Mouse (Mus musculus) retina, postnatal 1 day (tissue): ENCODE measurements around the gene Usp49.

Experiments
- DNase-seq: peaks from one replicate; pipeline ENCODE4 v3.0.0-alpha.2; 2012

Usp49 gene

DNA sequence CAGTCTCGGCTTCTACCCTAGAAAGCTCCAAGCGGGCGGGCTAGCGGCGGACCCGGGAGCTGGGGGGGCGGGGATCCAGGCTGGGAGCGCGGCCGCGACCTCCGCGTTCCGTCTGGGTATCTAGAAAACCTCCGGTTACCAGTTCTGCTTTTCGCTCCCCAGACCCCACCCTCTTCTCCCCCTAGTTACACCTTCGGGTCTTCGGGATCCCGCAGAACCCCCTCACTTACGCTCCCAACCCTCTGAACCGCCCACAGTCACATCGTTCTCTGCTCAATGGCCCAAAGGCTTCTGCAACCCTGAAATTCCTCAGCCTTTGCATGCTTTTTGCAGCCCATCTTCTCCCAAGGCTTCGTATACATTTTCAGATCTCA is 64.8 kb downstream of the Usp49 start:
- no peak for DNase-seq

DNA sequence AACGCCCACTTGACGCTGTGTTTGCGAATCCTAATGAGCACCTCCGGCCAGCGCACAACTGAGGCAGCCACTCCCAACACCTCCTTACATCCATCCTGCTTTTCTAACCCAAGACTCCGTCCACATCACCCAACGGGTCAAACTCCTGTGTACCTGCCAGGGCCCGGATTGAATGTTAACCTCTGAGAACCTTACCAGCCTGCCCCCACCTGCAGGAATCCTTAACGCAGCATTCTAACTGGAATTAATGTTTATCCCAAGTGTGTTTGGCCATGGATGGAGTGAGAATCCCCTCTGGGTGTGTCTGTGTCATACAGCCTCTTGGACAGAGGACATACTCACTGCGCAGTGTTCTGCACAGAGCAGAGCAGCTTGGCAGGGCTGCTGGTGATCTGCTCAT is 67.7 kb downstream of the Usp49 start:
- DNase-seq = no peak

DNA sequence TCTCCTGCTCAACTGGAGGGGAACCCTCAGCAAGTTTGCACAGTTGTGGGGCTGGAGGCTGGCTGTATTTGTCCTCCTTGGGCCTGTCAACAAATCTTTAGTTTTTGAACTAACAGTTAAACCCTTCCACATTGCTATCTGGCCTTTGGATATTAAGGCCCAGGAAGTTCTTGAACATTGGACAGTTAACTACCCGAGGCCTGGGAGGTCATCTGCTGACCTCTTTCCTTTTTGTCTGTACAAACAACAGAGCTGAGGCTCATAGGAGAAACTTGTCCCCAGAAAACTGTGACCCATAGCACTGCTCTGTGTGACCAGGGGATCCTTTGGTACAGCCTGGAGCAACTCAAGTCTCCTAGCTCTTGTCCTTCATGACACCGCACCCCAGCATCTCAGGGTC is 68.6 kb downstream of the Usp49 start:
- no peak for DNase-seq

DNA sequence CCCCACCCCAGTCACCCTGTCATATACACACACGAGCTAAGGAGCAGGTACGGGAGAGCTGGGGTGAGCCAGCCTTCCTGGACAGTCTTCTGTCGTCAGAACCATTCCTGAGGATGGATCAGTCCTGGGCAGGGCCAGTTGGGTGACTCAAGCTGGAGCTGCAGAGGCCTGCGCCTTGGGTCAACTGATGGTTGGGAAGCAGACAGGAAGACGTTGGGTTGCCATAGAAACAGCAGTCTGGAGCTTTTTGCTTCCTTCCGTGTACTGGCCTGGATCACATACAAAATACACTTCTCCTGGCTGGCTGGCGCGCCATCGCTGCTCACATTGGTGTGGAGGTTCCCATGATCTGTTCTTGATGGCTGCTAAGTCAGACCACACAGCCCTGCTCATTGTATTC is 71.3 kb downstream of the Usp49 start:
- DNase-seq = no peak

DNA sequence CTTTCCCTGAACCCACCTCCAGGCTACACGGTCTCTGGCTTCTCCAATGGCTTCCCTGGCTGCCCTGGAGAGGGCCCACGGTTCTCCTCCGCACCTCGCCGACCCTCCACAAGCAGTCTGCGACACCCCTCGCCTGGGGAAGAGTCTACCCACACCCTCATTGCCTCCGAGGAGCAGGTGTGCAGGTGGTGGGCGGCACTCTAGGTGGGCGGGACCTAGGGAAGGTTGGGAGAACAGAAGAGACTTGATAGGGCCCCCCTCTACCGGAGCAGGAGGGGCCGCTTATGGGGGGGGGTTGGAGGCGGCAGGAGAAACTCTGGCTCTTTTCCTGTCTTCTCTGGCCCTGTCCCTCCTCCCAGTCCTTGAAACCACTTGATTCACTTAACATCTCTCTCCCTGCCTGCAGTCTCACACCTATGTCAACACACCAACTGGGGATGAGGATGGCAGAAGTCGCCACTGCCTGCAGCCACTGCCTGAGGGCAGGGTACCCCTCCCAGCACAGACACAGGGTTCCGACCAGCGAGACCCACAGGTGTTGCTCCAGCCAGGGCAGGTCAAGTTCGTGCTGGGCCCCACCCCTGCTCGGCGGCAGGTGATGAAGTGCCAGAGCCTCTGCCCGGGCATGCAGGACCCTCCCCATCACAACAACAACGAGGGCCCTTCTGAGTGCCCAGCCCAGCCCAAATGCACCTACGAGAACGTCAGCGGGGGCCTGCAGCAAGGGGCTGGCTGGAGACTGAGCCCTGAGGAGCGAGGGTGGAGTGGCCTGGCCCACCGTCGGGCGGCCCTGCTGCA is 72.3 kb downstream of the Usp49 start:
- DNase-seq = no peak

DNA sequence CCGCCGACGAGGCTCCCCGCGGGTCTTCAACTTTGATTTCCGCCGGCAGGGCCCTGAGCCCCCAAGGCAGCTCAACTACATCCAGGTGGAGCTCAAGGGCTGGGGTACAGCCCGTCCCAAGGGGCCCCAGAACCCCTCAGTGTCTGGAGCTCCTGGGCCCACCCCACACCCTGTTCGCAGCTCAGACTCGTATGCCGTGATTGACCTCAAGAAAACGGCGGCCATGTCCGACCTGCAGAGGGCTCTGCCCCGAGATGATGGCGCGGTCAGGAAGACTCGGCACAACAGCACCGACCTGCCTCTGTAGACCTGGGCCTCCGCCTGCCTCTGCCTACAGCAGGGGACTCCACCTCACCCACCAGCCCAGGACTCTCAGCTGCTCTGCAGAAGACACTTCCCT is 73.1 kb downstream of the Usp49 start:
- no peak for DNase-seq

DNA sequence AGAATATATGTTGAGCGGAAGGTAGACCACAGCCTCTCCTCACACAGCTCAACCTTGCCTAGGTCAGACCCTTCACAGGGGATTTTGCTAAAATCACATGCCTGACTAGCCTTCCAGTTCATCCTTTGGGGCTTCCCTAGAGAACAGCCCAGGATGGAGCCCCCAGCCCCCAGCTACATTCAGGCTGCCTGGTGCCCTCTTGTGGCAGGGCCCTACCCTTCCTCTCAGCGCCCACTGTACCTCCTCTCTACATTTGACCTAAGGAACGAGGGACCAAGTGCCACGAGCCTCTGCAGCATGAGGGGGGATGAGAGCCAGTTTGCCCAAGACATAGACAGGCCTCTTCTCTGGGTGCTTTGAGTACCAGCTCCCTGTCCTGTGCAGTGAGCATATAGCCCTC is 74.2 kb downstream of the Usp49 start:
- no peak for DNase-seq

DNA sequence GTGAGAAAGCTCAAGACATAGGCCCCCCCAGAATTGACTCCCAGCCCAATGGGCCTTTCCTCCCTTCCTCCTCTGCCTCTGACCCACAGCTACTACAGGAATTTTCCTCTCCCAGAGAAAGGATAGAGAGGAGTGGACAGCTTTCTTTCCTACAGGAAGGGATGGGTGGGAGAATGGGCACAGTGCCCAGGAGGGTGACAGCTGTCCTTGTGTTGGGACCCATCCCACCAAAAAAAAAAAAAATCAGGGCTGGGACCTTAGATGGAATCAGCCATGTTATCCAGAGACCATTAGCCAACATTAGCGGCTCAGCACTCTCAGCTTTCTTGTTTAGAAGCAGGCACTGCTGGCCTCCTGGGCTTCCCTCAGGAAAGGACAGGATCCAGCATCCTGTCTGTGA is 75.7 kb downstream of the Usp49 start:
- no peak for DNase-seq

DNA sequence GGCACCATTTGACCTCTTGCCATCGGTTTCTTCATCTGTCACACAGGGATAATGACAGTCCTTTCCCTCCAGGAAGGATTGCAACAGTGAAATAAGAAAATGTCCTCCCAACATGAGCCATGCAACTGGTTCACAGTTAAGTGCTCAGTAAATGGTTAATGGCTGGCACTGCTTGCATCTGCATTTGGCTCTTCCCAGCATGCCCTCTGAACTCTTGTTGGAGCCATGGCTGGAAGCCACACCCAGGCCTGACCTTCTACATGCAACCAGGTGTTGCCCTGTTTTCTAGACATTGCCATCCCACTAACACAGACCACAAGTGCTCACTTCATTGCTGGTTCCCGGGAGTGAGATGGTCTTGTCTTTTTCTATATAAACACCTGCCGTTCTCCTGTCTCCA is 77.5 kb downstream of the Usp49 start:
- DNase-seq = no peak

DNA sequence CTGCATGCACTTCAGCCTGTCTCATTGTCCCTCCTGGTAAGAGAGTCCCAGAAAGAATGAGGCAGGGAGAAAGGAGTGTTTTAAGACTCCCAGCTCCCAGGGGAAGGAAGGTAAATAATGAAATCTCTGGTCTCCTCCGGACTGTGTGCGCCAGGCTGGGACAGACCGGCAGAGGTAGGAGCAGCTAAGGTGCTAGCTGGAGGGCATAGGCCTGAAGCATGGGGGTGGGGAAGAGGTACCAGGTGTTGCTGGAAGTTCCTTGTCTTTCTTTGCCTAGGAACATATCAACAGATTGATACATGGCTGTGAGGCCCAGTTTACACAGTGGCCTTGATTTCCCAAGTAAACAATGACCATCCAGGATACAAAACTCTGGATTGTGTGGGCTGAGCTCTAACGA is 78.5 kb downstream of the Usp49 start:
- DNase-seq = no peak

DNA sequence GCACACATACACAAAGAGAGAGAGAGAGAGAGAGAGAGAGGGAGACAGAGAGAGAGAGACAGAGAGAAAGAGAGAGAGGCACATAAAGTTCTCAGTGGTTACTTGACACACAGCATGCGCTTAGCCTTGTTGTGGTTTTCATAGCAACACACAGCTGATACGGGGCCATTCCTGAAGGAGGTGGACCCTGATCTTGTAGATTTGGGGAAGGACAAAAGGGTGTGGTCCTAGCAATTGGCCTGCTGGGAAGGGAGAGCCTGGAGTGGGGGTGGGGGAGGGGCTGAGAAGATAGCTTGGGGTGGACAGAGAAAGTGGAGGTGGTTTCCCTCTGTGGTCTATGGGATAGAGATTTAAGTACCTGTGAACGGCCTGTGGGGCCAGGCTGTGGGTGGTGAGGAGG is 79.5 kb downstream of the Usp49 start:
- DNase-seq = no peak

DNA sequence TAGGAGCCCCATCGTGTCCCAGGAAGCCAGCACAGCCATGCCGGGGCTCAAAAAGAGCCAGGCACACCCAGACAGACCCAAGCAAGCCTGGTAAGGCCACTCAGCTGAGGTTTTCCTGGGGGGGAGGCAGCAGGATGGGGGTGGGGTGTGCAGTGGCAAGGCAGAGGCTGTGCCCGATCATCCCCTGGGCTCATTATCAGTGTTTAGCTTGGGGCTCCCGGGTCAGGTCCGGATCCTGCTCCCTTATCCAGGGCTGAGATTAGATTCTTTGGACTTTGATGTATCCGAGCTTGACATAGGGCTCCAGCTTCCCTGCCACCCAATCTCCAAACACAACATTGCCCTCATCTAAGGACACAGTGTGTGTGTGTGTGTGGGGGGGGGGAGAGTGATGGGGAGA is 81.4 kb downstream of the Usp49 start:
- DNase-seq = peak; percentile 16

DNA sequence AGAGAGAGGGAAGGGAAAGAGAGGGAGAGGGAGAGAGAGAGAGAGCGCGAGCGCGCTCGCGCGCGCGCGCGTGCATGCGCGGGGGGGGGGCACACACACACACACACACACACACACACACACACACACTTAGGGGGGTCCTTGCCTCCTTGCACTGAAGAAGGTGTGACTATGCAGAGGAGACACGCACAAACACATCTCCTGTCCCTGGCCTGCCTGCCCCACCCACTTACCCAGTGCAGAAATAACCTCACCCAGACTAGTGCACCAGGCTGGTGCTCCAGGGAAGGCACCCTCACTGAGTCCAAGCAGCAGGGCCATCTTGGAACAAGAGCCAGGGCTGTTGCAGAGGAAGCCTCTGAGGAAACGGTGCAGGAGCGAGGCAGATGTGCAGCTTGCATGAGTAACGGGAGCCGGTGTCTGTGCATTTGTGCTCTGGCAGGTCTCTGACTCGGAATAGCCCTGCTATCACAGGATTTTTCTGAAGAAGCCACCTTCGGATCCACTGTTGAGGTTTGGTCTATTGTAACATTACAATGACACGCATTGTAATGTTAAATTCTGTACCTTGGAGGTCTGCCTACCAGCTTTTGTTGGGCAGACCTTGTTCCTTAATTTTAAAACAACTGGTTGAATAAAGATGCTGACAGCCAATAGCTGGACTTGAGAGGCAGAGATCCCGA is 82.5 kb downstream of the Usp49 start:
- peak; percentile 6 for DNase-seq

DNA sequence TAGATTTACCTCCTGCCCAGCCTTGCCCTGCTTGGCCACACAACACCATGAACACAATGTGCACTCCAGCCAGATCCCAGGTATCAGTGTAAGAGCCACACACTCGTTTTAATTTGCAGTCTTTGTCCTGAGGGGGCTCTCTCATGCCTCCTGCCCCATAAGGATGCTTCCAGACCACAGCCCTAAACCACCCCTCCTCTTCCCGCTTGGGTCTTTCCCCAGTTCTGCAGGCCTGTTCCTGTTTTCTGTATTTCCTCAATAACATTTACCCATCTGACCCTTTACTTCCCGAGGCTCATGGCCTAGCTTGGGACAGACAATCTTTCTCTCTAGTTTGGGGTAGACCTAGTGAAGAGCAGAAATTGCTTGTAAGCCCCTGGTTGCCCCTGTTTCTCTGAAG is 84.5 kb downstream of the Usp49 start:
- no peak for DNase-seq

DNA sequence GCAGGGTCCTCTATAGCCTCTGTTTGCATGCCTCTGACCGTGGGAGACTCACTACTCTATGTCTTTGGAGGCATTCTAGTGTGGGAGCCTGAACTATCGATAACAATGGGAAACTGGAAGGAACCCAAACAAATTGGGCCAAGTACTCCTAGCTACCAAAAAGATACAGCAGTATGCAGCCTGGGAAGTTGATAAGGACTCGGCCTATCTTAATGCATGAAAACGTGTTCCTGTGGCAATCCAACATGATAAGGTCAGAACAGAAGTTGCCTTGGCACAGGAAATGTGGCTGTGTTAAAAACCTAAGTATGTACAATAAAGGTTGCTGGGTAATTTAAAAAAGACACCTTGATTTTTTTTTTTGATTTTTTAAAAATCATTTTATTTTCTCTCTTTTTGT is 90.7 kb downstream of the Usp49 start:
- DNase-seq = no peak

DNA sequence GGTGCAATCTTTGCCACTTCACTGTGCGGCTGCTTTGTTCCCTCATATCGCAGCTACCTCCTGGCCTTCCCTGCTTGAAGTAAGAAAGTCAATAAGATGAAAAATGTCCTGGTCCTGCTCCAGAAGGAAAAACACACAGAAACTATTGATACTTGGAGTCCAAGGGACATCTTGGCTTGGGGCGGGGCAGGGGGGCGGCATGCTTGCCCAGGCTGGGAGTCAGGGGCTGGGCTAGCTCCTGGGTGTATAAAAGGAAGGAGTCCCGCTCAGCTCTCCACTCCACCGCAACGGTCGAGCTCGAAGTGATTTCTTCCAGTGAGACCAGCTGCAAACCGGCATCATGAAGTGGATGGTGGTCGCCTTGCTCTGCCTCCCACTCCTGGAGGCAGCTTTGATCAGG is 96.1 kb downstream of the Usp49 start, which contains the start of gene Pgc:
Gene Pgc, plus strand, starts transcription at position 277 of the 400 bp plus-strand sequence.
- DNase-seq = no peak

DNA sequence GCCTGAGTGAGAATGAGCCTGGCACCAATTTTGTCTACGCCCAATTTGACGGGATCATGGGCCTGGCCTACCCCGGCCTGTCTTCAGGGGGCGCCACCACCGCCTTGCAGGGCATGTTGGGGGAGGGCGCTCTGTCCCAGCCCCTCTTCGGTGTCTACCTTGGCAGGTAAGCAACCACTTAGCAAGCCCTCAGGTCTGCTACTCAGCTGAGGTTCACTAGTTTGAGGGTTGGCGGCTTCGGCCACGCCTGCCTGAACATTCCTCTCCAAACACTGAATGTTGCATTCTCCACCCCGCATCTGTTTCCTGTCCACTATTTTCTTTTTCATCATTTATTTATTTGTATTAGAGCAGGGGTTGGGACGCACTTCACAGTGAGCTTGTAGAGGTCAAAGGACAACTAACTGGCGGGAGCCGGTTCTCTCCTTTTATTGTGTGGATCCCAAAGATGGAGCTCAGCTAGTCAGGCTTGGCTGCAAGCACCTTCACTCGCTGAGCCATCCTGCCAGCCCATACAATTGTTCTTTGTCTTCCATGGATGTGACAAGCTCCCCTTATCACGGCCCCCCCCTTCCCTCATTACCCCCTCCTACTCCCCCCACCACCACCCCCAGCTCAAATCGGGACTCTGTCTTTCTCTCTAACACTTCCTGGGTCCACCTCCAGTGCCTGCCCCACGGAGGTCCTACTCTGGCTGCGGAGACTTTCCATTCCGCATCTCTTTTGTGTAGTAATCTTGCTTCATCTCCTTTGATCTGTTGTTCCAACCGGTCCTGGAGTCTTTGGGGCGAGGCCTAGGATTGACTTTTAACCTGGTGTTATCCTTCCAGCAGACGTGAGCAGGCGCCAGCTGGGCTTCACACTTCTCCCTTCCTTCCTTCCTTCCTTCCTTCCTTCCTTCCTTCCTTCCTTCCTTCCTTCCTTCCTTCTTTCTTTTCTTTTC is 100.4 kb downstream of the Usp49 start:
- DNase-seq = no peak

DNA sequence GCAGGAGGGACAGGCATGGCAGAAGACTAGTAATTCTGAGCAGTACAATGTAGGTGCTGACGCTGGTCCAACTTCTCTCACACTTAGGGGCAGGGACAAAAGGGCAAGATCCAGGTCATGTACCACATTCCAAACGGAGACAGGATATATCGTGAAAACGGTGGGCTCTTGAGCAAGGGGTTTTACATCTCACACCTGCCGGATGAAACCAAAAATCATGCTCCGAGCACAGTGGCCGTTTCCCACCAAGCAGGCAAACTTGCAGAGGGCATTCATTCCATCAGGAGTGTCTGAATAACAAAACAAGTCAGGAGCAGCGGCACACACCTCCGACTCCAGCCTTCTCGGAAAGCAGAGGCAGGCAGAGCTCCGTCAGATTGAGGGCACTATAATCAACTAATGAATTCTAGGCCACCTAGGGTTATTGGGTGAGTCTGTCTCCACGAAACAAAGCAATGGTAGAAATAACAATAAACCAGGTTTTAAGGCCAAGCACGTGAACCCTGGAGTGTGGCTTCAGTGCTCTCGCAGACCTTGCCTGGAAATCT is 105.1 kb downstream of the Usp49 start:
- DNase-seq = no peak
